Mouse (Mus musculus) spleen, adult 18-20 months (tissue): Measurements from ENCODE around the gene Olfr370.
"Not testable (repeated sequence)": the region's sequence is repeated elsewhere in the genome, so short reads cannot be mapped to it uniquely, and the experiment has no call there.

ENCODE experiments used
- DNase-seq, 2 experiments: peaks; one replicate each; pipeline ENCODE4 v3.0.0; 2022; ENCODE audit warnings: mixed read lengths in 2 of 2

Olfr370 gene

DNA sequence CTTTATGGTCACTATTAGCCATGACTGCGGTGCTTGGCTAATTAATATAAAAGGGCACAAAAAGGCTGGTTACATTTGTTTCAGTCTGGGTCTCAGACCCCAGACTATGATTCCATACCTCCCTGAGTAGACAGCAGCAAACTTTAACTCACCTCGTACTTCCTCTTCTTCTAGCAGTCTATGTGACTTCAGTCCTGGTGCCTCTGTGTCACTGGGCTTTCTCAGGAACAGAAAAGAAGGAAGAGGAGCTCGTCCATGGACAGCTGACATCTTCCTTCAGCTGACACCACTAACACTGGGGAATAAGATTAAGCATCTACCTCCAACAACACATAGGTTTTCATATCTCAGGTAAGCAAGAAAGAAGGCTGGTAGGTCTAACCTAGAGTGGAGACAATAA is at the start of gene Olfr370:
Gene Olfr370, plus strand, starts transcription at position 45 of the 400 bp plus-strand sequence.
- DNase-seq = no peak

DNA sequence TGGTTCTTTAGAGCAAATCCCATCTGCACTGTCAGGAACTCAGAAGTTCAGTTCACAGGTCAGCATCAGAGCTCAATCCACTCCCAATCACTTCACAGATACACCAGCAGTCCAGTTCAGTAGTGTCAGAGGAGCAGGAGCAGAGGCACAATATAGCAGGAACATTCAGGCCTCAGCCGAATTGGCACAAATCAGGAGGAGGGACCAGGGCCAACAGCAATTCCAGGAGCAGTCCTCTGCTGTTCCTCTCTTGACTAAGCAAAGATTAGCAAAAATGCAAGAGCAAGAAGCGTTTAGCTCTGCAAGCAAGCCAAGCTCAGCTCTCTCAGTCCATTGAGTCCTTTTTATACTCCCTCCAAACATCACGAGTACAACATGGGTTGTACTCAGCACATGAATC is 23.9 kb upstream of the Olfr370 start:
- DNase-seq = no peak

DNA sequence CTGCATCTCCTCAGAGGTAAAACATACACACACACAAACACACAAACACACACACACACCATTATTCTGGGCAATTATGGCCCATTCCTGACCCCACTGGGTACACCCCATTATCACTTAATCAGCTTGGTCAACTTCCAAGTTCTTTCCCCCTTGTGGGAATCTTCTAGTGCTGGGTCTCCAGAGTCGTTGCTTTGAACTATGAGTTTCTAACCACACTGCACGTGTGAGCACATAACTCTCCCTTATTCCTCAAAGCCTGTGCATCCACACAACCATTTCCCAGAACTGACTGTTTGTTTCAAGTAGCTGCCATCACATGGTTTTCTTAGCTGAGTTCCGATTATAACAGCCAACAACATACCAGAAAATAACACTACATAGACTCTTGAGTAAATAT is 15.1 kb upstream of the Olfr370 start:
- DNase-seq = no peak

DNA sequence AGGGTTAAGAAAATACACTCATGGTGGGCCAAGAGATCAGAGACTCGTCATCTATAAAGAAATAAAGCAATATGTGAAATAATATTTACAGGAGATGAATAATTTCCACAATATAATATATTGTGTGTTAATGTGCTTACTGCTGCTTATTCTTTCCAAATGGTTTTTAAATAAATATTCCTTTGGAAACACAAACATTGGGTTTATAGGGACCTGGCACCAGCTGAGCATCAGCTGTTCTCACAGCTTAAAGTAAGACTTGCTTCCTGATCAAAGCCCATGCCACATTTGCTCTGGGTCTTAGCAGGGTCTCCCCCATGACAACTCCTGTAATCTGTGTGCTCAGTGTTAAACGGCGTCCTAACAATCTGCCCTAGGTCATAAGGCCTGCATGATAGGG is 14.7 kb upstream of the Olfr370 start:
- not testable (repeated sequence) for DNase-seq

DNA sequence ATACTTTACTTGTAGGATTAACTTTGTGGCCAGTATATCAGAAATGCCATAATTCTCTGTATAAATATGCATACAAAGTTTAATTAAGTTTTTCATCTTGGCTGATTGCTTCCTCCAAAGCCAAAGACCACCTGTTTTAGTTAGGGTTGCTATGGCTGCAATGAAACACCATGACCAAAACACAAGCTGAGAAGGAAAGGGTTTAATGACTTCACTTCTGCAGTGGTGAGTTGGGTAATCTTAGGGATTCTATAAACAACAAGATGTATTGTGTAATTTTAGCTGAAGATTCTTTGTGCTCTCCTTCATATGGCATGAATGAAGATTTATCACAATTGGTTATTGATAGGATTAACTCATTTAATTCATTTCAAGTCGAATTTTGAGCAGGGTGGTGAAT is 14.3 kb upstream of the Olfr370 start:
- no peak for DNase-seq

DNA sequence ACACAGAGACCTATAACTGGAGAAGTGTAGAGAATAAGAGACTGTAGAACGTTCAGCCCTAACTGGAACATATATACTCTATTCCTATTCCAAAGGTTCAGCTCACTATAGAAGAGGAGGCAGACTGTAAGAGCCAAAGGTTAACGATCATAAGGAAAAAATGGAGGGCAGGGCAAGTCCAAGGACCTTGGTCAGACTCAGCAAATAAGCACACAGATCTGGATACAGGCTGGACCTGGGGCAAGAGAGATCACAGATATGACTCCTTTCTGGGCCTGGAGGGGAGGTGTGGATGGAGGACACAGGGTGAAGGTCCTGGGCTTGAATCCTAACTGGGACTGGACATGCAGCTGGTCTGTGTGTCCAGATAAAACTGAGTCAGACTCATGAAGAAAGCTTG is 778 bp upstream of the Olfr370 start:
- DNase-seq = no peak

DNA sequence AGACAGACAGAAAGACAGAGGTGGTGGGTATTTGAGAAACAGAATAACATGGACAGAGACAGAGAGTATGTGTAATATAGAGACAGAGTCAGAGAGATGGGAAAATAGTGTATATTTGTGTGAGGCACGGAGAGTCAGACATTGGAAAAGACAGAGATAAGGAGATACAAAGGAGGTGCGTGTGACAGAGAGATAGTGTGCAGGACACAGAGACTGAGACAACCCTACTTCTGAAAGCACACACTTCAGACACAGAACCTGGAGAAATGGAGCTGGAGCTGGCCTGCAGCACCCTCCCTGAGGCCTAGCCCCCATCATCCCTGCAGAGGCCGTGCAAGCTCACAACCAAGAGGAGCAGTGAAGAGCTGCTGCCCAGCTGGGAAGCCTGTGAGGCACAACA is 27.1 kb downstream of the Olfr370 start:
- no peak for DNase-seq

DNA sequence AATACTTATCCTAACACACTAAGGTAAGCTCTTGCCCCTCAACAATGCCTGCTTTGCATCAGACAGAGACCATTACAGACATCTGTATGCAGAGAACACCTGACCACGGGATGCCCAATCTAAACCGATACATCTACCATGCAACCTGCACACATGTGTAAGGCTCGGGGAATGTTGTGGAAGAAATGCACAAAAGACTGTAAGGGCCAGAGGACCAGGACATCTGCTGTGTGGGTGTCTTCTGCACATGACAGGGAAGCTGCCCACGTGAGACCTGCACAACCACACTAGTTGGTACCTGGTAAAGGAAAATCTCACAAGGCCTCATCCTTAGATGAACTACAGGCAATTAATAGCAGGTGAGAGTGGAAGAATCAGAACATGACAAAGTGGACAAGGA is 27.7 kb downstream of the Olfr370 start:
- no peak for DNase-seq

DNA sequence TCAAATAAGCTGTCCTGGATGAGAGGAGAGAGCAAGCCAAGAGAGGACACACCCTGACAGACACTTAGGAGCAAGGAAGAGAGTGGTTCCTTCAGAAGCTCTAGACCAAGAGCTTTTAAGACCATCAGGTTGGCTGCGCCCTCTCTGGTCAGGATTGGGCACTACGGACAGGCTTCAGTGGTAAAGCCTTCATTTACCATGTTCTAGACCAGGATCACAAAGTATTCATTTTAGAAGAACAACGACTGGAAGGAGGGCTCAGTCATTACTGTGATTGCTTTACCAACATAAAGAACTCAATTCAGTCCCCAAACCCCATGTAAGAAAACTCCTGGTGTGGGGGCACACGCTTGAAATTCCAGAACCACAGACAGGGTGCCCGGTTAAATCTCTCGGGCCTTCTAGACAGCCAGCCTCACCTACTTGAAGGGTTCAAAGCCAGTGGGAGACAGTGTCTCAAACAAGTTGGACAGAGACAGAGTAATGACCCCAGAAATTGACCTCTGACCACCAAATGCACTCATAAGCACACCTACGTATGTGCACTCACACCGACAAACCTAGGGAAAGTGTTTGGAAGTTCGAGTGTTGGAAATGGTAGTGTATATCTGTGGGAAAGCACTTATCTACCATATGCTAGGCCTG is 30.3 kb downstream of the Olfr370 start:
- no peak for DNase-seq

DNA sequence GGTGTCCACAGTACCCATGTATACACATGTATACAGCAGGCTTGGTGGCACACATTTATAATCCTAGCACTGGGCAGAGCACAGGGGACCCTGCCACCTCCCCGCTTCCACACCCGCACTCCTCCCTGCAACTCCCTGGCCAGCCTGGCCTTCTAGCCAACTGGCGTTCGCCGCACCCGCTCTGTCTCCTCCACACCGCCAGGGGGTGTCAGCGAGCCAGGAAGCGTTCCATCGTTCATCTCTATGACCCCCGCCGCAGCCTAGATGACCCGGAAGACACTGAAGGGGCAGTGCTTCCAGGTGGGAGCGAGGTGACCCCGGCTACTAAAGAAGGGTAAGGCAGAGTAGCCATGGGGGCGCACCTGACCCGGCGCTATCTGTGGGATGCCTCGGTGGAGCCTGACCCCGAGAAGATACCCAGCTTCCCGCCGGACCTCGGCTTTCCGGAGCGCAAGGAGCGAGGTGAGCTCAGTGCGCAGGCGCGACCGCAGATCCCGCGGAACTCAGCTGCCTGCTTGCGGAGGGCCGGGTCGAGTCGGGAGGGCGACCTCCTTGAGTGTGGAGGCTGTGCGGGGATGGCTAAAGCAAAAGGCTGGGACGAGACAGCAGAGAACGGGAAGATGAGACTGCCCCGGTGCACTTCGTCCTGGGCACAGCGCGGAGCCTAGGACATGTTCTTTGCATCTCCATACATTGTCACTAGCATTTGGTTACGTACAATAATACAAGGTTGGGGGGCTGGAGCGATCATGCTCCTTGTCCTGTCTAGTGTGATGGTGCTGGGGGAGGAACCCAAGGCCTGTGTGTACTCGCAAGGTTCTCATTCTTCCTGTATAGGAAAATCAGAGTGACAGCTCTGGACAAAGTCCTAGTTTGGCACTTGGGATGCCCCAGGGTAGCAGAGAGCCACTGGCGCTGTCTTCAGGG is 31.2 kb downstream of the Olfr370 start, which contains the start of gene Ndufb7:
Gene Ndufb7, plus strand, starts transcription at position 203 of the 927 bp plus-strand sequence.
- peak; percentile 89 to 96 for DNase-seq

DNA sequence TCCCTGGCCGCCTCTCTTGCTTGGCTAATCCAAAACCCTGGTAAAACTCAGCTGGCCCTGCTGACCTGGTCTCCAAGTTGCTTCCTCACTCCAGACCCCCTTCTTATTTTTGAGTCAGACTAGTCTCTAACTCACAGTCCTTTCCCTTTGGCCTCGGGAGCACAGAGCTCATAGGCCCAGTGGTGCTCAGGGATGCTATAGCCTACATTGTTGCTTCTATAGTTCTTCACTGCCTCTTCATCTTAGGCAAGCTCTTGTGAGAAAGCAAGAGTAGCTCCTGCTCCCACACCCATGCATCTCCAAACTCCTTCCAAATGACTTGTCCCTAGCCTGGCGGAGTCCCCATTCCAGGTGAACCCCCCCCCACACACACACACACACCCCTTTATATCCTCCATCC is 32.1 kb downstream of the Olfr370 start:
- DNase-seq = no peak

DNA sequence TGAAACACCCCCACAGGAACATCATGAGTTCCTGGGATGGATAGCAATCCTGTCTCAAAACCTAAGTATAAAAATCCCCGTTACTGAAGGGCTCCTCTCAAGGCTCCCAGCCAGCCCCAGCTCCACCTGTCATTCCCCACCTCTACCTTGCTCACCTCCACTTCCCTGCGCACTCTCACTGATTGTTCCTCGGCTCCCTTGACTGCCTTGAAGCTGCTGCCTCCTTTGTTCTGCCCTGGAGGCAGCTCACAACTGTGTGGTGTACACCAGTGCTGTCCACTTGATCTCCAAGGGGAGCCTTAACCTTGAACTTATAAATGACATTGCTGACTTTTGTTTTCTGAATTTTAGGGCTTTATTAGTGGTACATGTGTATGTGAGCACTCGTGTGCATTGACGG is 32.5 kb downstream of the Olfr370 start:
- no peak for DNase-seq

DNA sequence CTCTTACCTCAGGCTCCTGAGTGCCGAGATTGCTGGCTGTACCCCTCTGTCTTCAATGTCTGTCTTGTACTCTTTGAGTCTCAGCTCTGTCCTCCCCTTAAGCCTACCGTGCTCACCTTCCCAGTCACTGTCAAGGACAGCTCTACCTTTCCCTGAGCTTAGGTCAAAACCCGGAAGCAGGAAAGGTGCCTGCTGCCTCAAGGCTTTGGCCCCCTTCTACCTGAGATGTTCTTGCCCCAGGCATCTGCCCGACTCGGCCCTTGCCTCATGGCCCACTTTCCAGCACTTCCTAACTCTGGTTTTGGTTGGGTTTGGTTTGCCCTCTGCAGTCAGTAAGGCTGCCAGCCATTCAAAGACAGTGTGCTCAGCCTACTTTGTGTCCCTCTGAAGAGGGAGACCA is 33.2 kb downstream of the Olfr370 start:
- no peak for DNase-seq

DNA sequence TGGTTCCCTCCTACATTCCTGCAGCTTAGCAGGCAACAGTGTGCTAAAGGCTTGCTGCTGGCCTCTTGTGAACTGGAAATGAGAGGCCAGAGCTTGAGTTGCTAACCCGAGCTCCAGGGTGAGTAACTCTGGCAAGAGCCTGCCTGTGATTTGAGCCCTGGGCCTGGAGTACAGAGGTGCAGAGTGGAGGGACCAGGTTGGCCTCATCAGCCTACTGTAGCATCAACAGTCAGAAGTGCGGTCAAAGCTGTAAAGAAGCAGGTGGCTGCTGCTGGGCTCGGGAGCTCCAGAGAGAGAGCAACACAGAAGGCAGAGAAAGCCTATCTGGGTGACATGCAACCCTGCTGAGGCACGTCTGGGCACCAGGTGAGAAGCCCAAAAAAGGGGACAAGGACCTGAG is 33.6 kb downstream of the Olfr370 start:
- DNase-seq = no peak

DNA sequence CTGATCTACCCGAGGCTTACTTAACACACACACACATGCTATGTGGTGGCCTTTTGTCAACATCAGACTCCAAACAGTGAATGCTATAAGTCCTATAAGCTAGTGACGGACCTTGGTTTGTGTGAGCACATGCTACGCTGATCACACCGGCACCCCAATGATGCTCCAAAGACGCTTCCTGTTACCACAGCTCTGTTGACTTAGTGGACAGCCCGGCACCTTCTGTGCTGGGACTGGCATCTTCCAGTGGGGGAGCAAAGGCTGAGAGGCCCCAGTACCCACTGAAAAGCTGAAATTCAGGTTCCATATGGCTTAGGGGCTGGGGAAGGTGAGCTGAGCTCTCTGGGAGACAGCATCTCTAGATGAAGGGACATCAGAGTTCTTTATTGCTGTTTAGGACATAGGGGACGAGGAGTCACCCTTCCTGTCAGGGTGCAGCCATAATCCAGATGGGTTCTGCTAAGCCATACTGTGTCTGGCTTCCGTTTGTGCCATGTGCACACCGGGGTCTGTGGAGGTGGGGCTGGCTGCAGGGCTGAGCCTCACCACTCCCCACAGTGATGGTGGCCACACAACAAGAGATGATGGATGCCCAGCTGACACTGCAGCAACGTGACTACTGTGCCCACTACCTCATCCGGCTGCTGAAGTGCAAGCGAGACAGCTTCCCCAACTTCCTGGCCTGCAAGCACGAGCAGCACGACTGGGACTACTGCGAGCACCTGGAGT is 34.9 kb downstream of the Olfr370 start:
- no peak for DNase-seq

DNA sequence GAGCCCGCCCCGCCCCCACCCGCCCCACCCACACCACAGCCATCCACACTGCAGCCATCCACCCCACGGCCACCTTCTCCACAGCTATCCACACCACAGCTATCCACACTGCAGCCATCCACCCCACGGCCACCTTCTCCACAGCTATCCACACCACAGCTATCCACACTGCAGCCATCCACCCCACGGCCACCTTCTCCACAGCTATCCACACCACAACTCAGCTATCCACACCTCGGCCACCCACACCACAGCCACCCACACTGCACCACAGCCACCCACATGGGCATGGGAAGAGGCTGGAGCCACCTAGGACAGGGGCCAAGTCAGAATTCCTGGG is 35.4 kb downstream of the Olfr370 start:
- DNase-seq = not testable (repeated sequence)

DNA sequence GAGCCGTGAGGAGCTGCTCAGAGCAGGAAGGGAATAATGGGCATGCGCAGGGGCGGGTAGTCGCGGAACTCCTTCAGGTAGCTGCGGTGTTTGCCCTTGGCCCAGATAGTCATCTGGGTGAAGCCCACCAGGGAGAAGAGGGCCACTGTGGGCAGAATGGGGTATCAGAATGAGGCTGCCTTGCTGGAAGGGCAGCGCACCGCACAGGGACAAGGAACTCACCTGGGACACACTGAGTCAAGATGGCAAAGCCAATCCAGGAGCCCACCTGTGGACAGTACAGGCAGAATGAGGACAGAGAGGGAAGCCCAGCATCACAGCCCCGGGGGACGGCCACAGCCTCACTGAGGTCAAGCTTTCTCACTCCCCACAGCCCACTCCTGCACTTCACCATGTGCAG is 36.2 kb downstream of the Olfr370 start:
- no peak for DNase-seq

DNA sequence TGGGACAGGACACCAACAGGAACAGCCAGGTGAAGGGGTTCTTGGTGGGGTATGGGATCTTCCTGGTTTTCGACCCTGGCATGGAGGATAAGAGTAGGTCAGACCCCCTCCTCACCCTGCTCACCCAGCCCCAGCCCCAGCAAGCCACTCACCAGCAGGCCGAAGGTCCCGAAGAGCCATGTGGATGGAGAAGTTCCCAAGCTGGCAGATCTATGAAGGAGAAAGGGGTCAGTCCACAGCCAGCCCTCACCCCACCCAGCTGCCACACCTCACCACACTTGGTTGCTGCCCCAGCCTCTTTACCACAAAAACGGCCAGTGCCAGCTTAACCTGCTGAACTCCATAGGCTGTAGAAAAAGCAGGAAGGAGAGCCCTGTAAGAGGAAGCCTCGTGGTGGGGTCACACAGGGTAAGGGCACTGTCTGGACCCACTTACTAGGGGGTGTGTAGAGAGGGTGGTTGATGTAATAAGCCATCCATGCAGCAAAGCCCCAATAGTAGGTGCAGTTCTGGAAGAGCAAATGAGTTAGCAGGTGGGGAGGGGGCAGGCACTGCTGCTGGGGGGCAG is 36.7 kb downstream of the Olfr370 start:
- no peak for DNase-seq

DNA sequence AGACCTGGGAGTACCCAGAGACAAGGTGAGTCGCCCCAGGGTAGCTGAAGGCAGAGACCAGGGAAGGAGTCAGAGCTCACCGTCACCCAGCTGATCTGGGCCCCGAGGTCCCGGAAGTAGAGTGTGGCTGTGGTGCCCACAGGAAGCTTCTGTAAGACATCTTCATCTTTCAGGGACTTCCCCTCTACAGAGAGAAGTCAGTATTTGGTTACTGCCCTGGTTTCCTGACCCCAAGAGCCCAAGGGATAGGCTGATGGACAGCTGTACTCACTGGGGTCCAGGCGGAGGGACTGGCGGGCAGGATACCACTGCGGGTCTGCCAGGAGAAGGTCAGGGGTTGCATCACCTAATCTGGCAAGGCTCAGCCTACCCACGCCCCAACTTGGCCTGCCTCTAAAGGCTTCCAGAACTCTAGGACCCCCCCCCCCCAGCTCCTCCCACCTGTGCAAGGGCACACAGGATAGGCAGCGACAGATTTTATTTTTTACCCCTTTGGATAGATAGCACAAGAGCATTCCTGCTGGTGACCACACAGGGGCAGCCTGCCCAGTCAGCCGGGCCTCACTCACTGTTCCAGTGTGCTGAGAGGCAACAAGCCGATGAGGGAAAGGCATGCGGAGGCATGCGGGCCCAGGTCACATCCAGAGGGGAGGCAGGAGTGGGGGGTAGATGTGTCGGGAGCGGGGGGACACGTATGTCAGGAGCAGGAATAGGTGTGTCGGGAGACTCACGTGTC is 37.7 kb downstream of the Olfr370 start:
- DNase-seq = peak; percentile 63 to 66

DNA sequence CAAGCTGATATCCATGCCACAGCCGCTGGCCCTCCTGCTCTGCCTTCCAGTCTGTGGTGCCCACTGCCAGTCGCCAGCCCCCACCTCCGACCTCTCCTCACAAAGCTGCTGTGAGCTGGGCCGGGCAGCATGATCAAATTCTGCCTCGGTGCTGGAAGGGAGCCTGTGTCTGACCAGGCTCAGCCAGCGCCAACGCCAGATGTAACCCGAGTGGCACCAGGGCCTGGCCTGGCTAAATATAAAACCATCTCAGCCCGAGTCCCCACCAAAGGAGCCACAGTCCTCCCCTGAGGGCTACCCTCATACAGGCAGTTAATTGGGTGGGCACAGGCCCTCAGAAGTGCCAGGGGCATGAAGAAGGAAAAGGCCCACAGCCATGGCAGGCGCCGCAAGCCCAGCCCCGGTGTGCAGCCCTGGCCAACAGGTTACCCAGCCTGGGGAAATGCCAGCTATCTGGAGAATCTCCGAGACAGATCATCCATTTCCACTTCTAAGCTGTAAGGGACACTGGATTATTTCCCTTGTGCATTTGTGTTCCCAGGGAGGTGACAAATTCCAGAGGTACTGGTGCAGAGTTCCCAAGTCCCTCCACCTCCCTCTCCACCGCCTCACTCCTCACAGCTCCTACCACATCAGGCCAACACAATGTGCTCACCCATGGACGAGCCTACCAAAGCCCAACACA is 39.2 kb downstream of the Olfr370 start:
- DNase-seq = no peak

DNA sequence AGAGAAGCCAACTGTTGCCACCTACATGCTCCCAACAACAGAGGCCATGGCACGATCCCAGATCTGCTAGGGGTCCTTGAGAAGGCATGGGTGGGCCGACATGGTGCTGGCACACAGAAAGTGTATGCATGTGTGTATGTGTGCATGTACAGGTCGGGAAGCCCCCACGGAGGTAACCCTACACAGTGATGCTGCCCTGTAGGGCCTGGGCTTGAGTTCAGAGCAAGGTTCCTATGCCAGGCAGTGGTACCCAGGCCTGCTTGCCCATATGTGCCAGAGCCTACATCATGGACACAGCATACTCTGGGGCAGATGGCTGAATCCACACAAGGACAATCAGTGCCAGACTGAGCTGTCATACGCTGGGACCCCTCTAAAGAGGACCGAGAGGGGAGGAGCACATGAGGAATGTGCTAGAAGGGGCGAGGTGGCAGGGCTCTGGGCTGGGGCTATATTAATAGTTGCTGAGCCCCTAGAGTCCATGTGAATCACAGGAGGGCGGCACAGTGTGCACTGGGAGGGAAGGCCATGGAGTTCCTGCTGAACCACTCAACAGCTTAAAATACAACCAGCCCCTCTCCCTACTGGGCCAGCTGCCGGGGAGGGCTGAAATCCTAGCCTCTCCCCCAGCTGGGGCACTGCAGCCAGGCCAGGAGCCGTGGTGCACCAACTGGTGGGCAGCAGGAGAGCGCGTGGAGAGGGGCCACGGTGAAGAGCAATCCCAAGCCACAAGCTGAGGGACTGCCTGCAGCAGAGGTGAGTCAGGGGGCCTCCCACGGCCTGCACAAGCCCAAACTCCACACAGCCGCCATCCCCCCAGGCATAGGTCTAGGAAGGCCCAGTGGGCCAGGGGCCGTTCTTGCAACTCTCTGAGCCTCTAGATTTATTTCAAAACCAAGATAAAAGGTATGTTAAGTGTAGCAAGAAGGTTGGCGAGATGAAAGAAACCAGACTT is 40.3 kb downstream of the Olfr370 start:
- no peak for DNase-seq
